Mouse (Mus musculus) heart, postnatal 0 days (tissue): Measurements from ENCODE around the gene Pbxip1.

Experiments used
- CTCF ChIP-seq: IDR thresholded peaks from 2 replicates; pipeline ENCODE4 v1.5.1; 2016; ENCODE audit warnings: antibody characterized with exemption, control low read depth, low read depth
- EP300 ChIP-seq: IDR thresholded peaks from 2 replicates; pipeline ENCODE4 v1.6.1; 2016; ENCODE audit warnings: antibody characterized with exemption, low read depth

GRCm38 (mm10) chr3:89479055-89479454 lies 42.5 kb downstream of the Pbxip1 start:
- TF ChIP-seq CTCF (no peak), EP300 (no peak)
